Mouse (Mus musculus) hindbrain, embryonic 13.5 days (tissue): ENCODE results near the gene Slc22a30. TPM values are rescaled to one million over a fixed set of nuclear protein-coding genes. Genes with fewer than 3 reads are reported as not detected.
"Not testable (repeated sequence)": the region's sequence is repeated elsewhere in the genome, so short reads cannot be mapped to it uniquely, and the experiment has no call there.

ENCODE experiments used
- ATAC-seq: fragments of 200-750 bp; cut with Nextera tagmentation; 2 replicates; pipeline ENCODE4 v1.8.0; 2017; ENCODE audit warnings: moderate TSS enrichment; ENCODE audit not compliant: low FRiP score
- H3K27ac ChIP-seq: fragments of 300-500 bp; sonication (generic); 2 replicates; pipeline ENCODE4 v1.5.1; 2015; ENCODE audit warnings: inconsistent platforms, mild to moderate bottlenecking, moderate library complexity
- H3K27me3 ChIP-seq: fragments of 300-500 bp; sonication (generic); 2 replicates; pipeline ENCODE4 v1.6.1; 2015; ENCODE audit warnings: mild to moderate bottlenecking, inconsistent platforms
- H3K36me3 ChIP-seq: fragments of 300-500 bp; sonication (generic); 2 replicates; pipeline ENCODE4 v1.6.1; 2015; ENCODE audit warnings: mild to moderate bottlenecking, inconsistent platforms
- H3K4me1 ChIP-seq: fragments of 300-500 bp; sonication (generic); replicated peaks from 2 replicates; pipeline ENCODE4 v1.6.1; 2015; ENCODE audit warnings: inconsistent platforms
- H3K4me2 ChIP-seq: fragments of 300-500 bp; sonication (generic); 2 replicates; pipeline ENCODE4 v1.6.1; 2015; ENCODE audit warnings: inconsistent platforms, mild to moderate bottlenecking, moderate library complexity
- H3K4me3 ChIP-seq: fragments of 300-500 bp; sonication (generic); 2 replicates; pipeline ENCODE4 v1.5.1; 2015; ENCODE audit warnings: mild to moderate bottlenecking, inconsistent platforms
- H3K9ac ChIP-seq: fragments of 300-500 bp; sonication (generic); 2 replicates; pipeline ENCODE4 v1.6.1; 2015; ENCODE audit warnings: mild to moderate bottlenecking, inconsistent platforms
- H3K9me3 ChIP-seq: fragments of 300-500 bp; sonication (generic); 2 replicates; pipeline ENCODE4 v1.6.1; 2016; ENCODE audit warnings: inconsistent platforms
- WGBS: fragments of 180-500 bp; shearing (Covaris S2); methylation state at CpG from one replicate; pipeline ENCODE4 v1.1.7; 2015; 5-methylcytosine and 5-hydroxymethylcytosine counted together
- polyA plus RNA-seq: library from polyadenylated mRNA; unstranded; fragments of >200 nt; fragmentation: Nextera tagmentation; extraction: Ambion mirVana; gene quantifications from 2 replicates; pipeline ENCODE4 v1.2.1, GENCODE M21; 2015

The Slc22a30 gene
- polyA plus RNA-seq = not detected in 2 replicates

DNA sequence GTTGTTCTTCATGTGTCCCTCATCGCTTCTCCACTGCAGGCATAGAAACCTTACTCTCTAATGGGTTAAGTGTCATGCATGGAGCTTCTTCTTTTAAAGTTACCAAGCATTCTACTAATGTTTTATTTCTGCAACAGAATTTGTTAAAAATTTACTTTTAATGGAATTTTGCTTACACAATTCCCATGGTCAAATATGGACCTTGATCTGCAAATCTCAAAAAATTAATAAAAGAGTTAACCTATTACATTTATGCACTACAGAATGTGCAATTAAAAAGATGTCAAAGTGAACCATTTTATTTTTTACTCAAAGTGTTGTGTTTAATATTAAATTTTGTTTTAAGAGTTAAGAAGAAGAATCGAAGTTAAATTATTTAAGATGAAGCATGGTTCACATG, at the start of gene Slc22a30:
Slc22a30 (minus strand) TSS at position 101 of the 400 bp plus-strand sequence.
- H3K27ac ChIP-seq, H3K9me3 ChIP-seq, H3K4me3 ChIP-seq, H3K27me3 ChIP-seq, H3K4me1 ChIP-seq, H3K9ac ChIP-seq, H3K4me2 ChIP-seq, H3K36me3 ChIP-seq, ATAC-seq: not testable (repeated sequence)
- 95% methylated on average over 1 of the region's 2 CpGs for whole genome bisulfite sequencing

- Histone ChIP-seq H3K4me1 (no peaks in the 10 kb centered on the region), H3K9ac (no peak overlapping the region), H3K27ac (no peak overlapping the region), H3K4me2 (no peak overlapping the region), H3K9me3 (0 out of 2 replicates have a peak, but pooled peaks cover 7% of the 10 kb centered on the region), H3K36me3 (no peaks in the 10 kb centered on the region), H3K4me3 (no peak overlapping the region), H3K27me3 (no peaks in the 10 kb centered on the region)
- no peak for ATAC-seq
- WGBS = 77% methylated on average over 2 of the region's 2 CpGs
Observed at GRCm38 (mm10) chr19:8448321-8448720, 43.4 kb upstream of the Slc22a30 start.

DNA sequence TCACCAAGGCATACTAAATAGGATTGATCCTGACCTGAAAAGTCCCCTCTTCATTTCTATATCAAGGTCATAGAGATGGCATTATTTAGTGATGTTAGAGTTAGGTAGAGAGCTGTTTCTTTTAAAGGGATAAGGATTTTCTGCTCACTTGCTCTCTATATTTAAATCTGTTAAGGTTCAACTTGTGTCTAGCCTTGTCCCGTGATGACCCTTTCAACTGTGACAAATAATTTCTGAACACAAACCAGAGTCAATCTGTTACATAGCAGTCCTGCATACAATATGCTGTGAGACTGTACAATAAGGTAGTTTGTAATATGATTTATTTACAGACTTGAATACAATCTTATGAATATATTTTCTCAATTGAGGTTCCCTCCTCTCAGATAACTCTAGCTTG, 42.6 kb upstream of the Slc22a30 start:
- WGBS = 75% methylated on average over 1 of the region's 1 CpGs
- no peak overlapping the region for H3K4me3 ChIP-seq
- no peak overlapping the region for H3K4me2 ChIP-seq
- no peaks in the 10 kb centered on the region for H3K27me3 ChIP-seq
- no peak overlapping the region for H3K9ac ChIP-seq
- H3K9me3 ChIP-seq = 0 out of 2 replicates have a peak, but pooled peaks cover 9% of the 10 kb centered on the region
- H3K27ac ChIP-seq = no peak overlapping the region
- ATAC-seq = no peak
- no peaks in the 10 kb centered on the region for H3K36me3 ChIP-seq
- no peaks in the 10 kb centered on the region for H3K4me1 ChIP-seq

DNA sequence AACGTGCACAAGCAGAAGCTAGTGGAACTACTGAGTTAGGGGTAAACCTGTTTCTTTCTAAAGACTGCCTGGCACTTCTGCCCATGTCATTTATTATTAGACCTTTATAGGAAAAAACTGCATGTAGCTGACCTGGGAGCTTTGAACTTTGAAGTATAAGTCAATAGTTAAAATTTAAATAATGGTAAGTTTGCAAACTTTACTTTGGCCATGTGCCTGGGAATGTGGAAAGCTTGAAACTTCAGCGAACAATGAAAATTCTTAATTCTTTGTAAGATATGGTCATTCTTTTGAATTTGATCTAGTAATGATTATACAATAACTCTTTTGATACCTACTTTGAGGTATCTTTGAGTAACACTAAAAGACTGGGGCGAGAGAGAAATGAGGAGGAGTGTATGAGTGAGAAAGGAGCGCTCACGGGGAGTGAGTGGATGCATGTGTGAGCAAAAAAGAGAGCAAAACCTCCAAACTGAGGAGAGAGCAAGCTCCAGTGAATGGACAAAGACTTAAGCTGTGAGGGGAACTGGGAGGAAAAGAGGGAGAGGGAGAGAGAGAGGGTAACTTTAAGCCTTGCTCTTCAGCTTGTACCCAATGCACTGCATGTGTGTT, 26.2 kb upstream of the Slc22a30 start:
- Histone ChIP-seq H3K9ac (no peak overlapping the region), H3K9me3 (no peaks in the 10 kb centered on the region), H3K4me1 (no peaks in the 10 kb centered on the region), H3K4me2 (no peak overlapping the region), H3K36me3 (no peaks in the 10 kb centered on the region), H3K27ac (no peak overlapping the region), H3K4me3 (no peak overlapping the region), H3K27me3 (no peaks in the 10 kb centered on the region)
- no peak for ATAC-seq
- WGBS = 84% methylated on average over 5 of the region's 5 CpGs

DNA sequence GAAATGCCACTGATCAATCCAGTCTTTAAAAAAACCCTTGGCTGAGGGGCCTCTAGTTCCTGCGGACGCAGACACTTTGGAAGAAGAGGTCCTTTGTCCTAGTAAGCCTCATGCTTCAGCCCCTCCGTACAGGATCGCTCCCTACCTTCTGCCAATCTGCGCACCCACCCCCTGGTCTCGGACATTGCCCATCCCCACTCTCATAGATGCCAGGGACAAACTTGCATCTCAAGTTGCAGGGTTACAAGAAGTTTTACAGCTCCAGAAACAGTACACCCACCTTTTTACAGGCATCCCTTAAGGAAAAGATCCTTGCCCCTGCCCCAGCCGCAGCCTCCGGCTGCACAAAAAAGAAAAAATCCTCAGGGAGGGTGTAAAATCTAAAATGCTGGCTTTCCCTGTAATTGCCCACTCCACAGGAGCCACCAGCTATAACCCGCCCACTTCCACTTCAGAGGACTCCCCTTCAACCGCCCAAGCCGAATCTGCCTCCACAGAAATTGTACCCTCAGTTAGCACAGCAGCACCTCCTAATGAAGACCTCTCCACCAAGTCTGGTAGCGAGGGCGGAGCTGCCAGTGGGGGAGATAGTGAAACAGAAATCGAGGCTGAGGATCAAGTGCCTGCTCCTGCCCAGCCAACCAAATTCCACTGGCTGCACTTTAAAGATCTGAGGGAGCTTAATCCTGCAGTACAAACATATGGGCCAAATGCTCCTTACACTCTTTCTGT, 2.5 kb upstream of the Slc22a30 start:
- WGBS = 66% methylated on average over 14 of the region's 14 CpGs
- not testable (repeated sequence) for H3K9me3 ChIP-seq, ATAC-seq, H3K4me2 ChIP-seq, H3K27ac ChIP-seq, H3K4me1 ChIP-seq, H3K9ac ChIP-seq, H3K27me3 ChIP-seq, H3K36me3 ChIP-seq, H3K4me3 ChIP-seq

Other genes starting within 250 kb of the Slc22a30 start
- gene Slc22a29, start 186.2 kb downstream of the Slc22a30 start, polyA plus RNA-seq = not detected in 2 replicates
- gene Slc22a8, start 186.1 kb upstream of the Slc22a30 start, polyA plus RNA-seq = 4.4 and 4.8 TPM in 2 replicates
- 8.3 and 9.8 TPM in 2 replicates for gene Slc22a6, start 212.9 kb upstream of the Slc22a30 start, polyA plus RNA-seq